Mouse (Mus musculus) megakaryocyte, embryonic 14.5 days (primary cell): ENCODE results near the gene Slc4a1ap.

Experiments used
- FLI1 ChIP-seq: IDR thresholded peaks from 2 replicates; pipeline ENCODE4 v1.6.1; 2012; ENCODE audit warnings: low read length, inconsistent platforms, mixed read lengths
- GATA1 ChIP-seq: IDR thresholded peaks from 3 replicates; pipeline ENCODE4 v1.6.1; 2012; ENCODE audit warnings: mixed read lengths, low read length, inconsistent platforms, borderline replicate concordance

DNA sequence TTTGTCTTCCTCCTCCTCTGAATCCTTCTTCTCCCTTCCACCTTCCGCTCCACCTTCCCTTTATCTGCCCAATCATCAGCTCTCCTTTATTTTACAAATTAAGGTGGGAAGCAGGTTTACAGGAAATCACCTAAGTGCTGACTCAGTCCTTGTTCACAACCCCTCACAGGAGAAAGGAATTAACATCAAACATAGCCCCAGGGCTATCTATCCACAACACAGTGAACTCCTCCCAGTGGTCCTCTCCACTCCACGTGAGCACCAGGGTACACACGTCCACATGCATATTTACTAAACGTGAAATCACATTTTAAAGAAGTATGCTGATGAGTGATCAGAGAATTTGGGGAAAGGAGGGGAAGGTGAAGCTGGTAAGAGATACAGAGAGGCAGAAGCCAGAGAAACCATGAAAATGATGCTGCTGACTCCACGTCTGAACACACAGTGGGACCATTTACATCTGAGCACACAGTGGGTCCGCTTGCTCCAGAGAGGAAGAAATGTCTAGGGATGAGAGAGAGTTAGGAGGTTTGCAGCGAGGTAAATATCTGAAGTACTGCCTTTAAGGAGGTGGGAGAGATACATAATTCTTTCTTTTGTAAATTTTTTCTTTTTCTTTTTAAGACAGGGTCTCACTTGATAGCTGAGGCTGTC, 37.6 kb upstream of the Slc4a1ap start:
- TF ChIP-seq GATA1 (no peak), FLI1 (no peak)
